Mouse (Mus musculus): ENCODE results near the gene Olfr345.

Gene Olfr345

DNA sequence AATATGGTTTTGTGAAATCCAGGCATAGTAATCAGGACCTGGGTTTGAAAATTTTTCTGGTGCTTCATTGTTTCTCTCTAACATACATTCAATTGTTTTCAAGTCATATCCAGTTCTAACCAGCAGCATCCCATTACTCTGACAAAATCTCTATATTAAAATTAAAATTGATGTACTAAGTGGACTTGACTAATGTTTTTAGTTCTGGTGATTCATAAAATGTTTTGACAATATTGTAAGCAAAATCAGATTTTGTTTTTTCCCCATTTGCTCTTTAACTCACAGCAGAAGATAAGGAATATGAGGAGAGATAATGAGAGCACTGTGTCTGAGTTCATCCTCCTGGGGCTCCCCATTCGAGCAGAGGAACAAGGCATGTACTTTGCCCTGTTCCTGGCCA is at the start of gene Olfr345:
Olfr345 (plus strand) TSS at position 301 of the 400 bp plus-strand sequence.
- no peak for DNase-seq (ENCODE audit: low spot score in 2 of 2)

DNA sequence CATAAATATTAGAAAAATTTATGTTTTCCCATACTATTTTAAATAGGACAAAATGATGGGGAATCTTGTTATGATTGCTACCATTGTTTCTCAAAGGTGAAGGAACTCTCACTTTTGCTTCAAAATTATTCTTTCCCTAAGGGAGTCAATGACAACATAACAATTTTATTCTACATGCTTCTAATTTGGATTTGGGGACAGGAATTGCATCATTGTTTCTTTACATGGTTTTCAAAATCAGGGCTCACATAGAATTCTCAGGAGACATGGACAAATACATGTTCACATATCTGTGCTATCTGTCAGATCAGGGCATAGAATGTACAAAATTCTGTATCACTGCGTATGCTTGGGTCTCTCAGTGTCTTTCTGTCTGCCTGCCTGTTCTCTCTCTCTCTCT is 45.6 kb downstream of the Olfr345 start, which contains the start of gene Olfr346:
Olfr346 (plus strand) TSS at position 301 of the 400 bp plus-strand sequence.
- no peak for DNase-seq (ENCODE audit: low spot score in 2 of 2)
